Comparison of ENCODE assay signal across 10 mouse cellular contexts in the genomic region with DNA sequence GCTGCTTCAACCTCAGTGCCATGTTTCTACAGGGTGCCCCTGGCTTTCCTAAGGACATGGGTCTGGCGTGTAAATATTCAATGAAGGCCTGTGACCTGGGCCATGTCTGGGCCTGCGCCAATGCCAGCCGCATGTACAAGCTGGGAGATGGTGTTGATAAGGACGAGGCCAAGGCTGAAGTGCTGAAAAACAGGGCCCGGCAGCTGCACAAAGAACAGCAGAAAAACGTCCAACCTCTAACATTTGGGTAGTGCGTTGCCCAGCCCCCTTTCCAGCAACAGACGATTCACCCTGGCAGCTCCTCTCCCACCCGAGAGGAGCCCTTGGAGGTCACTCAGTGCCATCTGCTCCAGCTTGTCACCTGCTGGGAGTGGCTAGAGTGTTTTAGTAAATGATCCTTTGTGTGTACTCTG. TPM values are rescaled to one million over a fixed set of nuclear protein-coding genes. Genes with fewer than 3 reads are reported as not detected.
DNase-seq lines count a peak whose midpoint lies in the region; ATAC-seq lines count a peak whose summit lies in the region.
"Had no signal": no experiment of that assay in that cellular context is flagged by ENCODE, and none has a peak within 500 bp of the region (broad histone marks: within the 10 kb centered on the region; RNA-seq: fewer than 3 reads in every experiment).

No protein-coding gene starts in this region.

- H3K4me2 ChIP-seq in hindbrain, embryonic 11.5 days (replicated peaks; ENCODE audit: low read depth, low read length), result no peak overlapping the region
- H3K4me2 ChIP-seq: limb, embryonic 12.5 days had no signal

- peak; percentile 75 to 90 for DNase-seq in adrenal gland, adult (ENCODE audit: inconsistent age in 2 of 2, low spot score in 1 of 2)
- DNase-seq in adrenal gland, postnatal 4 days (ENCODE audit: low spot score in 2 of 2), result no peak
- peak; percentile 38 to 46 for DNase-seq in right cerebral cortex, postnatal 10 days (ENCODE audit: low spot score in 2 of 2)
- DNase-seq in right cerebral cortex, postnatal 36 days (ENCODE audit: low spot score in 2 of 2), result no peak
- no peak for DNase-seq in hindbrain, embryonic 11.5 days (ENCODE audit: low spot score)
- peak; percentile 62 for DNase-seq in urinary bladder, postnatal 14 days (ENCODE audit: low spot score)
- no peak for DNase-seq in heart, postnatal 14 days
- no peak for DNase-seq in right cerebral cortex, adult 18-20 months

- no peaks in the 10 kb centered on the region for H3K27me3 ChIP-seq in hindbrain, embryonic 11.5 days (ENCODE audit: control insufficient read depth, insufficient read depth, low read length)
- H3K27me3 ChIP-seq: limb, embryonic 12.5 days had no signal

- no peaks in the 10 kb centered on the region for H3K9me3 ChIP-seq in hindbrain, embryonic 11.5 days (ENCODE audit: control insufficient read depth, low read length)
- H3K9me3 ChIP-seq: limb, embryonic 12.5 days had no signal

- intact Hi-C loops in heart, postnatal 14 days (cut with DNase I), result loop anchor here (2.0 to 5.0 kb wide), 3 partner anchors 120 to 219 kb away; partner anchors contain the start of gene Tut4

- 51% methylated on average over 9 of the region's 9 CpGs for WGBS in hindbrain, embryonic 11.5 days

- peaks cover 3% of the 10 kb centered on the region; the same call in 1 of the 2 replicates for H3K36me3 ChIP-seq in hindbrain, embryonic 11.5 days (ENCODE audit: control insufficient read depth, insufficient read depth, low read length)

- peak overlapping the region; percentile 19; the same call in 1 of the 2 replicates for H3K27ac ChIP-seq in hindbrain, embryonic 11.5 days (ENCODE audit: low read depth, low read length)
- H3K27ac ChIP-seq: limb, embryonic 12.5 days had no signal

- H3K4me1 ChIP-seq in hindbrain, embryonic 11.5 days (replicated peaks; ENCODE audit: control insufficient read depth, insufficient read depth, low read length), result no peaks in the 10 kb centered on the region

- no peak for ATAC-seq in hindbrain, embryonic 11.5 days (ENCODE audit: low FRiP score)

- no peak overlapping the region for H3K4me3 ChIP-seq in hindbrain, embryonic 11.5 days (ENCODE audit: low read depth, low read length)
- H3K4me3 ChIP-seq: limb, embryonic 12.5 days; myocyte had no signal

- H3K9ac ChIP-seq in hindbrain, embryonic 11.5 days (ENCODE audit: low read depth, low read length), result no peak overlapping the region; the same call in 1 of the 2 replicates
- H3K9ac ChIP-seq: limb, embryonic 12.5 days had no signal

RNA-seq across cellular contexts. Expression of gene Coa7, which starts 10.4 kb away (rescaled TPM):
- 10 to 100 TPM; 58.6 to 59.5 TPM for total RNA-seq in adrenal gland, postnatal 4 days (2021)
- polyA plus RNA-seq in hindbrain, embryonic 11.5 days (2014; fragmentation: Nextera tagmentation; extraction: Ambion mirVana), result 42.1 and 53.1 TPM in 2 replicates
- total RNA-seq in heart, postnatal 14 days (2021), result 10 to 100 TPM; 41.1 TPM

RNA-seq across cellular contexts. Expression of gene Zyg11b, which starts 37.4 kb away (rescaled TPM):
- total RNA-seq in adrenal gland, postnatal 4 days (2021), result 10 to 100 TPM; 37.0 to 37.4 TPM
- polyA plus RNA-seq in hindbrain, embryonic 11.5 days (2014; fragmentation: Nextera tagmentation; extraction: Ambion mirVana), result 18.6 and 22.2 TPM in 2 replicates
- total RNA-seq in heart, postnatal 14 days (2021), result 10 to 100 TPM; 37.6 to 39.1 TPM

RNA-seq across cellular contexts. Expression of gene Shisal2a, which starts 44.8 kb away (rescaled TPM):
- total RNA-seq in adrenal gland, postnatal 4 days (2021), result 1 to 10 TPM; 6.9 to 7.6 TPM
- 2.0 and 3.2 TPM in 2 replicates for polyA plus RNA-seq in hindbrain, embryonic 11.5 days (2014; fragmentation: Nextera tagmentation; extraction: Ambion mirVana)
- not detected for total RNA-seq in heart, postnatal 14 days (2021)

Comparison
In these comparisons a context has a peak if more than half of its experiments do, and no peak if none do; other contexts are left out.
1. DNase-seq: peak in adrenal gland, adult (2 of 2), right cerebral cortex, postnatal 10 days (2 of 2) and urinary bladder, postnatal 14 days (single experiment); none in adrenal gland, postnatal 4 days (0 of 2), right cerebral cortex, postnatal 36 days (0 of 2), hindbrain, embryonic 11.5 days (single experiment), heart, postnatal 14 days (0 of 2) and right cerebral cortex, adult 18-20 months (single experiment).
2. RNA of gene Shisal2a, which starts 44.8 kb away (total RNA-seq): 6.9 to 7.6 TPM in adrenal gland, postnatal 4 days; not detected in heart, postnatal 14 days; every median in the first group is over 4 times any median in the second.